Mouse (Mus musculus) ES-E14 (cell line): ENCODE measurements around the gene Sap18. TPM values are rescaled to one million over a fixed set of nuclear protein-coding genes. Genes with fewer than 3 reads are reported as not detected.
"Not testable (repeated sequence)": the region's sequence is repeated elsewhere in the genome, so short reads cannot be mapped to it uniquely, and the experiment has no call there.

Source experiments
- DNase-seq: peaks from one replicate; pipeline ENCODE4 v3.0.0-alpha.2; 2013; ENCODE audit warnings: low read depth, low spot score
- H3K27ac ChIP-seq: 2 replicates; pipeline ENCODE4 v1.5.1; 2012; ENCODE audit warnings: low read depth, mild to moderate bottlenecking, low read length, moderate library complexity, mixed read lengths; ENCODE audit not compliant: poor library complexity, insufficient read depth, severe bottlenecking
- H3K36me3 ChIP-seq: 2 replicates; pipeline ENCODE4 v1.6.1; 2012; ENCODE audit warnings: mild to moderate bottlenecking, low read length, moderate library complexity, mixed read lengths; ENCODE audit not compliant: control insufficient read depth, poor library complexity, insufficient read depth, severe bottlenecking
- H3K4me1 ChIP-seq, 2 experiments: fragments of 150-350 bp in 1 of 2; sonication (generic) in 1 of 2; 2 replicates each; pipeline ENCODE4 v1.6.1; 2012; ENCODE audit warnings: low read length in 2 of 2, mild to moderate bottlenecking in 1 of 2, mixed read lengths in 1 of 2; ENCODE audit not compliant: control insufficient read depth in 2 of 2, insufficient read depth in 2 of 2, poor library complexity in 1 of 2
- H3K4me3 ChIP-seq, 2 experiments: fragments of 150-350 bp in 1 of 2; sonication (generic) in 1 of 2; 2 replicates each; pipeline ENCODE4 v1.5.1; 2012; ENCODE audit warnings: low read length in 2 of 2, low read depth in 1 of 2, mild to moderate bottlenecking in 1 of 2, mixed read lengths in 1 of 2; ENCODE audit not compliant: insufficient read depth in 1 of 2, poor library complexity in 1 of 2, severe bottlenecking in 1 of 2
- H3K9ac ChIP-seq: 2 replicates; pipeline ENCODE4 v1.6.1; 2012; ENCODE audit warnings: low read depth, mild to moderate bottlenecking, low read length, mixed read lengths; ENCODE audit not compliant: poor library complexity, insufficient read depth, severe bottlenecking
- H3K9me3 ChIP-seq: fragments of 150-350 bp; sonication (generic); 2 replicates; pipeline ENCODE4 v1.6.1; 2012; ENCODE audit warnings: low read depth, mild to moderate bottlenecking, low read length; ENCODE audit not compliant: control insufficient read depth, insufficient read depth
- CHD2 ChIP-seq: IDR thresholded peaks from 2 replicates; pipeline ENCODE4 v1.6.1; 2014; ENCODE audit warnings: mild to moderate bottlenecking, low read depth, low read length, inconsistent platforms
- HCFC1 ChIP-seq: IDR thresholded peaks from 2 replicates; pipeline ENCODE4 v1.6.1; 2012; ENCODE audit warnings: low read length, inconsistent platforms, borderline replicate concordance; ENCODE audit not compliant: insufficient read depth
- MAFK ChIP-seq: IDR thresholded peaks from 2 replicates; pipeline ENCODE4 v1.6.1; 2014; ENCODE audit warnings: mild to moderate bottlenecking, low read depth, low read length, inconsistent platforms; ENCODE audit not compliant: insufficient read depth
- ZC3H11A ChIP-seq: IDR thresholded peaks from 2 replicates; pipeline ENCODE4 v1.6.1; 2012; ENCODE audit warnings: low read depth, mild to moderate bottlenecking, inconsistent platforms, low read length, borderline replicate concordance
- ZNF384 ChIP-seq: IDR thresholded peaks from 2 replicates; pipeline ENCODE4 v1.6.1; 2012; ENCODE audit warnings: low read depth, low read length, inconsistent platforms
- in situ Hi-C, 2 experiments: fragments of 600-800 bp; cut with MboI; formaldehyde crosslinking; loops; one replicate each; pipeline ENCODE4 v1.15.1; 2025; ENCODE audit warnings: low sequenced_read_pairs in 2 of 2, inconsistent platforms in 1 of 2; ENCODE audit not compliant: unreplicated experiment in 2 of 2
- total RNA-seq: library from RNA; depleted of rRNA; stranded (reverse); fragments of 300-350 nt; gene quantifications from 2 replicates; pipeline ENCODE4 v1.2.3, GENCODE M21; 2012; rRNA removed

The Sap18 gene
- total RNA-seq: 117 and 169 TPM in 2 replicates

- H3K4me3 ChIP-seq: peak within 1 kb of the TSS; percentile 96 to 97
- peak; percentile 55; the same call in 1 of the 2 replicates for TF ChIP-seq HCFC1
- TF ChIP-seq MAFK: no peak
- TF ChIP-seq ZNF384: no peak
- peak; percentile 94 for TF ChIP-seq CHD2
- no peak for TF ChIP-seq ZC3H11A
These were observed at the start of gene Sap18 for GRCm38 (mm10) chr14:57797991-57798931. Gene Sap18, plus strand, starts transcription at chr14:57798180.

DNA sequence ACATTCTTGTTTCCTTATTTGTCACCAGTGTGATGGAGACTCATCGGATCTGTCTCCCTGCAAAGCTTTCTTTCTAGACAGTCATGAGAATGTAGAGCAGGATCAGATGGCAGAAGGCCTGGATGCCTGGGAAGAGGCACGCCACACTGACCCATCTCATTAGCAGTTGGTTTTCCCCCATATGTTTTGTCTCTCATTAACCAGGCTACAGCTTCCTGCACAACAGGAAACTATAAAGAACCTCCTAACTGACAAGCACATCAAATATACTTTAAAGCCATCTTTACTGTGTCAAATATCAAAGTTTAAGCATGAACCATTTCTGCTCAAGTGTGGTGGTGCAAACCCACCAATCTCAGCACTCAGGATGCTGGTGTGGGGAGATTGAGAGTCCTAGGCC, 48.5 kb upstream of the Sap18 start:
- H3K9me3 ChIP-seq: no peaks in the 10 kb centered on the region
- no peaks in the 10 kb centered on the region; a peak in 1 of 4 replicates for H3K4me1 ChIP-seq
- no peak overlapping the region for H3K9ac ChIP-seq
- no peaks in the 10 kb centered on the region for H3K36me3 ChIP-seq
- H3K4me3 ChIP-seq: no peak overlapping the region
- no peak for DNase-seq
- H3K27ac ChIP-seq: no peak overlapping the region
- TF ChIP-seq MAFK (no peak), HCFC1 (no peak), ZNF384 (no peak), ZC3H11A (no peak), CHD2 (no peak)
- in situ Hi-C loops: loop anchor here in 1 of 2 experiments (10.0 kb wide), 1 partner anchor 325 kb away; the partner anchor contains the start of gene Fgf9

More at GRCm38 (mm10) chr14:57797991-57798931, at the start of gene Sap18:
- Histone ChIP-seq H3K9ac (peak within 1 kb of the TSS; percentile 95), H3K4me1 (peaks cover 4 to 7% of the 10 kb centered on the region in 2 experiments; a peak in 3 of 4 replicates), H3K9me3 (no peaks in the 10 kb centered on the region), H3K27ac (peak within 1 kb of the TSS; percentile 68), H3K36me3 (peaks cover 21% of the 10 kb centered on the region)
- peak; percentile 97 for DNase-seq
- in situ Hi-C loops: no loop called here

- DNase-seq, in situ Hi-C loops, H3K36me3 ChIP-seq, H3K4me3 ChIP-seq, H3K27ac ChIP-seq, H3K9me3 ChIP-seq, H3K4me1 ChIP-seq, H3K9ac ChIP-seq: not testable (repeated sequence)
These were observed 47.0 kb upstream of the Sap18 start for GRCm38 (mm10) chr14:57751006-57751405.

DNA sequence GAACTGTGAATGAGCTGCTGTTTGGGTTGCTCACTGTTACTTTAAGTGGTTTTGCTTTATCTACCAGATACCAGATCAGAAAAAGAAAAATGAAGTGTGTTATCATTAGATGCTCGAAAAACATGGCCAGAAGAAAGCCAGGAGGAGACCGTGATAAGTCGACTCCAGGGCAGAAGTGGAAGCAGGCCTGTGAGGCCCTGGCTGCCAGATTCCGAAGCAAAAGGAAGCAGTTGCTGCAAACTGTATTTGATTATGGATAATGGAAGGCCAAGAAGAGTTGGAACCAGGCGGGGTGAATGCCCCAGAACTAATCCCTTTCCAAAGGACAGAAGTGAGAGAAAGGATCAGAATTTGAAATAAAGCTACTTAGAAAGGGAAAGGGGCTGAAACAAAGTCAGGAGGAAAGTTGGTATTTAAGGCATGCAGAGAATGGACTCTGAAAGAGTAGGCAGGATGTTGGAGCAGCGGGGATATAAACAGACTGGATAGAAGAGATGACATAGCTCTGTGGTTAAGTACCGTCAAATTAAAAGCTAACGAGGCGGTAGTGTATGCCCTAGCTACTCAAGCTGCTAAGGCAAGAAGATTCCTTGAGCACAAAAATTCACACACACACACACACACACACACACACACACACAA, 44.5 kb upstream of the Sap18 start:
- in situ Hi-C loops: no loop called here

More for the DNA sequence above, 44.5 kb upstream of the Sap18 start:
- H3K27ac ChIP-seq: no peak overlapping the region
- no peak overlapping the region for H3K4me3 ChIP-seq
- H3K9ac ChIP-seq: no peak overlapping the region
- DNase-seq: no peak
- H3K36me3 ChIP-seq: no peaks in the 10 kb centered on the region
- TF ChIP-seq CHD2 (no peak), ZC3H11A (no peak), ZNF384 (no peak), HCFC1 (no peak), MAFK (no peak)
- H3K9me3 ChIP-seq: no peaks in the 10 kb centered on the region
- no peaks in the 10 kb centered on the region for H3K4me1 ChIP-seq
